8 mouse cellular contexts compared by ENCODE assay signal in the genomic region with DNA sequence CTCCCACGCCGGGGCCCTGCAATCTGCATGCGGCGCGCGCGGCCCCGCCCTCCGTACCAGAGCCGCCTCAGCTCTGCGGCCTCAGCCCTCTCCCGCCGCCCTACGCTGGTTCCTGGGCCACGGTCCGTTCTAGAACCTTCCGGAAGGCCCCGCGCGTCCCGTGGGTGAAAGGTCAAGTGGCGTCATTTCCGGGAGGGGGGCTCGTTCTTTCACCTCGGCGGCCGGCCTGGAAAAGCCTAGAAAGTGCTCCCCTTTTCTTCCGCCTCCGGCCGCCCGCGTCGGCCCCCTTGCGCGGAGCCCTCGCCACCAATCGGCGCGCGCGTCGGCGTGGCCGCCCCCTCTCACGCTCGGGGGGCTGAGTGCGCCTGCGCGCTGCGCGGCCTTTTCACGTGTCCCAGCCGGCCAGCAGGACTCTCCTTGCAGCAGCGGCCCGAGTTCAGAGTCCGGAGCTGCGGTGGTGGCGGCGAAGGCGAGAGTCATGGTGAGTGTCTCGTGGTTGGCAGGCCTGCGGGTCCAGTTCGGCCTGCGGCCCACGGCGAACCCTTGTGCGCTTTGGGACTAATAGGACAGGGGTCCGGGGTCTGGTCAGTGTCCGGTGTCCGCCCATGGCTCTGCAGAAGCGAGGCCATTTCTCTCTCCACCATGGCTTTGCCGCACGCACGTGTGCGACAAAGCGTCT. TPM values are rescaled to one million over a fixed set of nuclear protein-coding genes. Genes with fewer than 3 reads are reported as not detected.
DNase-seq lines count a peak whose midpoint lies in the region; ATAC-seq and TF ChIP-seq lines count a peak whose summit lies in the region.

A gene (plus strand): TSS at position 201 of the 679 bp plus-strand sequence.
A gene (minus strand): TSS at position 312 of the 679 bp plus-strand sequence.

- peak; percentile 61; the same call in 1 of the 2 replicates for TF ChIP-seq EP300 in lung, postnatal 0 days (IDR thresholded peaks at IDR 0.05)

- peak within 1 kb of the TSS; percentile 76 for H3K9ac ChIP-seq in lung, postnatal 0 days (replicated peaks; ENCODE audit: low read depth)

- DNase-seq in MEL-GATA-1-ER (ENCODE audit: extremely low read depth, low read depth) = peak; percentile 98
- peak; percentile 98 for DNase-seq in cerebellum, adult 8-10 months
- DNase-seq in hindbrain, embryonic 10.5 days (ENCODE audit: low spot score) = peak; percentile 99
- peak; percentile 98 for DNase-seq in layer of hippocampus, adult 9-11 months
- peak; percentile 99 for DNase-seq in lung, postnatal 0 days (ENCODE audit: low spot score)
- DNase-seq in ovary, postnatal 14 days (ENCODE audit: low spot score) = peak; percentile 98
- DNase-seq in thymus, postnatal 14 days = peak; percentile 99

- peak within 1 kb of the TSS; percentile 98 for H3K27ac ChIP-seq in hindbrain, embryonic 10.5 days
- peak within 1 kb of the TSS; percentile 92 for H3K27ac ChIP-seq in lung, postnatal 0 days (ENCODE audit: low read length)

- H3K4me3 ChIP-seq in hindbrain, embryonic 10.5 days = peak within 1 kb of the TSS; percentile 93
- peak within 1 kb of the TSS; percentile 68 for H3K4me3 ChIP-seq in lung, postnatal 0 days (ENCODE audit: low read depth, low read length)

- H3K9me3 ChIP-seq in hindbrain, embryonic 10.5 days = no peaks in the 10 kb centered on the region
- H3K9me3 ChIP-seq in lung, postnatal 0 days (ENCODE audit: low read length) = no peaks in the 10 kb centered on the region

- H3K27me3 ChIP-seq in hindbrain, embryonic 10.5 days (ENCODE audit: insufficient read depth, poor library complexity, severe bottlenecking) = no peaks in the 10 kb centered on the region
- no peaks in the 10 kb centered on the region for H3K27me3 ChIP-seq in lung, postnatal 0 days (replicated peaks; ENCODE audit: insufficient read depth, low read length)

- peaks cover 51% of the 10 kb centered on the region for H3K4me1 ChIP-seq in hindbrain, embryonic 10.5 days (replicated peaks)
- H3K4me1 ChIP-seq in lung, postnatal 0 days (ENCODE audit: insufficient read depth, low read depth, low read length) = no peaks in the 10 kb centered on the region; the same call in 1 of the 2 replicates

- H3K36me3 ChIP-seq in hindbrain, embryonic 10.5 days = peaks cover 65% of the 10 kb centered on the region
- H3K36me3 ChIP-seq in lung, postnatal 0 days (ENCODE audit: insufficient read depth, low read length) = no peaks in the 10 kb centered on the region

- ATAC-seq in frontal cortex, adult (ENCODE audit: low TSS enrichment) = peak; percentile 92
- peak; percentile 95 for ATAC-seq in lung, postnatal 0 days

- peak within 1 kb of the TSS; percentile 94 for H3K4me2 ChIP-seq in lung, postnatal 0 days (replicated peaks; ENCODE audit: low read depth, low read length)

- TF ChIP-seq CTCF in lung, postnatal 0 days (IDR thresholded peaks at IDR 0.05) = 0 out of 2 replicates have a peak, but pooled peaks have one; percentile 10

- WGBS in hindbrain, embryonic 10.5 days = under 1% methylated on average over 76 of the region's 76 CpGs
- under 1% methylated on average over 68 of the region's 76 CpGs for WGBS in lung, postnatal 0 days

RNA-seq across cellular contexts. Expression of the first gene that starts in this region (rescaled TPM):
- 452 and 562 TPM in 2 replicates for polyA plus RNA-seq in hindbrain, embryonic 10.5 days (2016; fragmentation: Nextera tagmentation; extraction: Ambion mirVana)
- 115 and 120 TPM in 2 replicates for polyA plus RNA-seq in lung, postnatal 0 days (2015; fragmentation: Nextera tagmentation; extraction: Ambion mirVana)

RNA-seq across cellular contexts. Expression of the second gene that starts in this region (rescaled TPM):
- 325 and 525 TPM in 2 replicates for polyA plus RNA-seq in hindbrain, embryonic 10.5 days (2016; fragmentation: Nextera tagmentation; extraction: Ambion mirVana)
- 80.8 and 95.7 TPM in 2 replicates for polyA plus RNA-seq in lung, postnatal 0 days (2015; fragmentation: Nextera tagmentation; extraction: Ambion mirVana)

Comparison
In these comparisons a context has a peak if more than half of its experiments do, and no peak if none do; other contexts are left out.
1. Peak in every context shown above with its lines: DNase-seq, ATAC-seq, H3K4me3 ChIP-seq and H3K27ac ChIP-seq.